Mouse (Mus musculus) midbrain, embryonic 14.5 days (tissue): ENCODE data around the gene Gabrg3. TPM values are rescaled to one million over a fixed set of nuclear protein-coding genes. Genes with fewer than 3 reads are reported as not detected.

Experiments used
- ATAC-seq: fragments of 200-750 bp; cut with Nextera tagmentation; 2 replicates; pipeline ENCODE4 v1.8.0; 2017; ENCODE audit warnings: moderate number of reproducible peaks, moderate library complexity; ENCODE audit not compliant: low FRiP score, low TSS enrichment
- DNase-seq: peaks from one replicate; pipeline ENCODE4 v3.0.0-alpha.2; 2015
- H3K27ac ChIP-seq: fragments of 300-500 bp; sonication (generic); replicated peaks from 2 replicates; pipeline ENCODE4 v1.5.1; 2014; ENCODE audit warnings: mild to moderate bottlenecking, low read depth, low read length, moderate library complexity
- H3K27me3 ChIP-seq: fragments of 300-500 bp; sonication (generic); 2 replicates; pipeline ENCODE4 v1.6.1; 2014; ENCODE audit warnings: low read length, control low read depth, mixed read lengths; ENCODE audit not compliant: control insufficient read depth, insufficient read depth
- H3K36me3 ChIP-seq: fragments of 300-500 bp; sonication (generic); 2 replicates; pipeline ENCODE4 v1.6.1; 2014; ENCODE audit warnings: low read length, control low read depth; ENCODE audit not compliant: control insufficient read depth, insufficient read depth
- H3K4me1 ChIP-seq: fragments of 300-500 bp; sonication (generic); 2 replicates; pipeline ENCODE4 v1.6.1; 2014; ENCODE audit warnings: mild to moderate bottlenecking, antibody characterized with exemption, low read length, control low read depth; ENCODE audit not compliant: control insufficient read depth, insufficient read depth
- H3K4me2 ChIP-seq: fragments of 300-500 bp; sonication (generic); 2 replicates; pipeline ENCODE4 v1.6.1; 2014; ENCODE audit warnings: mild to moderate bottlenecking, low read length, moderate library complexity
- H3K4me3 ChIP-seq: fragments of 300-500 bp; sonication (generic); replicated peaks from 2 replicates; pipeline ENCODE4 v1.5.1; 2014; ENCODE audit warnings: low read depth, low read length
- H3K9ac ChIP-seq: fragments of 300-500 bp; sonication (generic); replicated peaks from 2 replicates; pipeline ENCODE4 v1.6.1; 2014; ENCODE audit warnings: mild to moderate bottlenecking, low read length, moderate library complexity
- H3K9me3 ChIP-seq: fragments of 300-500 bp; sonication (generic); 2 replicates; pipeline ENCODE4 v1.6.1; 2016; ENCODE audit warnings: low read length, control low read depth, mixed read lengths; ENCODE audit not compliant: control insufficient read depth
- WGBS: fragments of 180-500 bp; shearing (Covaris S2); extraction: QIAGEN DNeasy Blood & Tissue Kit; methylation state at CpG from one replicate; pipeline ENCODE4 v1.1.7; 2014; 5-methylcytosine and 5-hydroxymethylcytosine counted together
- polyA plus RNA-seq: library from polyadenylated mRNA; unstranded; fragments of >200 nt; fragmentation: Nextera tagmentation; extraction: Ambion mirVana; gene quantifications from 2 replicates; pipeline ENCODE4 v1.2.1, GENCODE M21; 2014

Gene Gabrg3
- polyA plus RNA-seq, 1 experiment from 2014 or later, result 4.6 TPM

GRCm38 (mm10) chr7:56938020-56938419 is 449.0 kb downstream of the Gabrg3 start:
- WGBS, result 80% methylated on average over 5 of the region's 5 CpGs
- Histone ChIP-seq H3K9me3 (no peaks in the 10 kb centered on the region), H3K9ac (no peak overlapping the region), H3K4me2 (no peak overlapping the region), H3K4me3 (no peak overlapping the region), H3K4me1 (no peaks in the 10 kb centered on the region), H3K27me3 (no peaks in the 10 kb centered on the region), H3K27ac (no peak overlapping the region), H3K36me3 (no peaks in the 10 kb centered on the region)
- DNase-seq, result no peak
- ATAC-seq, result no peak

- H3K4me3 ChIP-seq, result no peak overlapping the region
- H3K36me3 ChIP-seq, result no peaks in the 10 kb centered on the region
- no peaks in the 10 kb centered on the region for H3K9me3 ChIP-seq
- H3K9ac ChIP-seq, result no peak overlapping the region
- H3K27me3 ChIP-seq, result no peaks in the 10 kb centered on the region
- H3K27ac ChIP-seq, result no peak overlapping the region
- DNase-seq (peak; percentile 1), ATAC-seq (no peak)
- H3K4me1 ChIP-seq, result no peaks in the 10 kb centered on the region
- no peak overlapping the region for H3K4me2 ChIP-seq
- 15% methylated on average over 1 of the region's 1 CpGs for WGBS
Measured at GRCm38 (mm10) chr7:56919499-56919898, 467.5 kb downstream of the Gabrg3 start.

GRCm38 (mm10) chr7:56914862-56915261 is 472.1 kb downstream of the Gabrg3 start:
- Histone ChIP-seq H3K27ac (no peak overlapping the region), H3K4me1 (no peaks in the 10 kb centered on the region), H3K9me3 (no peaks in the 10 kb centered on the region), H3K36me3 (no peaks in the 10 kb centered on the region), H3K4me3 (no peak overlapping the region), H3K9ac (no peak overlapping the region), H3K4me2 (no peak overlapping the region), H3K27me3 (no peaks in the 10 kb centered on the region)
- peak; percentile 31 for DNase-seq
- WGBS, result 63% methylated on average over 2 of the region's 2 CpGs
- ATAC-seq, result no peak; the same call in 1 of the 2 replicates

- no peak for ATAC-seq
- Histone ChIP-seq H3K9me3 (no peaks in the 10 kb centered on the region), H3K27ac (no peak overlapping the region), H3K4me3 (no peak overlapping the region), H3K4me2 (no peak overlapping the region), H3K4me1 (no peaks in the 10 kb centered on the region), H3K27me3 (no peaks in the 10 kb centered on the region), H3K9ac (no peak overlapping the region), H3K36me3 (no peaks in the 10 kb centered on the region)
- WGBS, result 23% methylated on average over 4 of the region's 4 CpGs
- no peak for DNase-seq
Measured at GRCm38 (mm10) chr7:56899762-56900161, 487.2 kb downstream of the Gabrg3 start.

GRCm38 (mm10) chr7:56867314-56868075 is 519.5 kb downstream of the Gabrg3 start:
- H3K4me1 ChIP-seq, result no peaks in the 10 kb centered on the region

GRCm38 (mm10) chr7:56843565-56843964 is 543.4 kb downstream of the Gabrg3 start:
- Histone ChIP-seq H3K9me3 (no peaks in the 10 kb centered on the region), H3K4me2 (no peak overlapping the region), H3K9ac (no peak overlapping the region), H3K4me1 (no peaks in the 10 kb centered on the region), H3K27me3 (no peaks in the 10 kb centered on the region), H3K4me3 (no peak overlapping the region), H3K27ac (no peak overlapping the region), H3K36me3 (no peaks in the 10 kb centered on the region)
- WGBS, result 93% methylated on average over 5 of the region's 5 CpGs
- DNase-seq, result no peak
- no peak for ATAC-seq

More at GRCm38 (mm10) chr7:56867314-56868075, 519.5 kb downstream of the Gabrg3 start:
- Histone ChIP-seq H3K36me3 (no peaks in the 10 kb centered on the region), H3K4me2 (no peak overlapping the region), H3K9ac (no peak overlapping the region), H3K27me3 (no peaks in the 10 kb centered on the region), H3K4me3 (no peak overlapping the region), H3K9me3 (peaks cover 4% of the 10 kb centered on the region; the same call in 1 of the 2 replicates), H3K27ac (no peak overlapping the region)
- DNase-seq (no peak), ATAC-seq (no peak)
- WGBS, result 97% methylated on average over 1 of the region's 1 CpGs

GRCm38 (mm10) chr7:56825446-56825845 is 561.5 kb downstream of the Gabrg3 start:
- H3K9me3 ChIP-seq, result no peaks in the 10 kb centered on the region
- WGBS, result 92% methylated on average over 6 of the region's 6 CpGs
- DNase-seq (no peak), ATAC-seq (no peak)
- no peaks in the 10 kb centered on the region for H3K4me1 ChIP-seq
- no peaks in the 10 kb centered on the region for H3K27me3 ChIP-seq
- no peaks in the 10 kb centered on the region for H3K36me3 ChIP-seq
- no peak overlapping the region for H3K27ac ChIP-seq
- H3K9ac ChIP-seq, result no peak overlapping the region
- H3K4me2 ChIP-seq, result no peak overlapping the region
- H3K4me3 ChIP-seq, result no peak overlapping the region

- Histone ChIP-seq H3K9me3 (no peaks in the 10 kb centered on the region), H3K4me3 (no peak overlapping the region), H3K4me1 (no peaks in the 10 kb centered on the region), H3K4me2 (no peak overlapping the region), H3K36me3 (no peaks in the 10 kb centered on the region), H3K9ac (no peak overlapping the region), H3K27me3 (no peaks in the 10 kb centered on the region), H3K27ac (no peak overlapping the region)
- no peak for DNase-seq
- ATAC-seq, result no peak
- 95% methylated on average over 1 of the region's 1 CpGs for WGBS
Measured at GRCm38 (mm10) chr7:56801841-56802240, 585.1 kb downstream of the Gabrg3 start.

- 75% methylated on average over 1 of the region's 1 CpGs for WGBS
- Histone ChIP-seq H3K9me3 (no peaks in the 10 kb centered on the region), H3K27ac (no peak overlapping the region), H3K4me1 (no peaks in the 10 kb centered on the region), H3K4me3 (no peak overlapping the region), H3K4me2 (no peak overlapping the region), H3K9ac (no peak overlapping the region), H3K36me3 (no peaks in the 10 kb centered on the region), H3K27me3 (no peaks in the 10 kb centered on the region)
- DNase-seq (no peak), ATAC-seq (no peak)
Measured at GRCm38 (mm10) chr7:56779122-56779521, 607.9 kb downstream of the Gabrg3 start.
